Mouse (Mus musculus) cerebellum, postnatal 36 days (tissue): Measurements from ENCODE around the gene Celf2.
A peak's percentile ranks its signal among the peaks of the same experiment; 100 is the strongest.

ENCODE experiments used
- DNase-seq, 2 experiments: peaks; one replicate each; pipeline ENCODE4 v3.0.0; 2021 to 2022; ENCODE audit warnings: mixed read lengths in 2 of 2

The Celf2 gene

GRCm38 (mm10) chr2:6648877-6649276 is 860.5 kb downstream of the Celf2 start:
- DNase-seq = no peak

GRCm38 (mm10) chr2:6647028-6647427 is 862.3 kb downstream of the Celf2 start:
- no peak for DNase-seq

- DNase-seq = no peak
Measured at GRCm38 (mm10) chr2:6646325-6646724, 863.0 kb downstream of the Celf2 start.

- no peak for DNase-seq
Measured at GRCm38 (mm10) chr2:6642222-6642850, 867.0 kb downstream of the Celf2 start.

- DNase-seq = no peak
Measured at GRCm38 (mm10) chr2:6639370-6639769, 870.0 kb downstream of the Celf2 start.

- no peak for DNase-seq
Measured at GRCm38 (mm10) chr2:6637147-6637546, 872.2 kb downstream of the Celf2 start.

GRCm38 (mm10) chr2:6634899-6635298 is 874.5 kb downstream of the Celf2 start:
- DNase-seq = no peak

GRCm38 (mm10) chr2:6633115-6633514 is 876.2 kb downstream of the Celf2 start:
- no peak for DNase-seq

- DNase-seq = no peak
Measured at GRCm38 (mm10) chr2:6623802-6624201, 885.6 kb downstream of the Celf2 start.

- DNase-seq = no peak
Measured at GRCm38 (mm10) chr2:6622082-6622481, 887.3 kb downstream of the Celf2 start.

GRCm38 (mm10) chr2:6618856-6619255 is 890.5 kb downstream of the Celf2 start:
- no peak for DNase-seq

- no peak for DNase-seq
Measured at GRCm38 (mm10) chr2:6618450-6618849, 890.9 kb downstream of the Celf2 start.

- no peak for DNase-seq
Measured at GRCm38 (mm10) chr2:6604347-6604746, 905.0 kb downstream of the Celf2 start.

GRCm38 (mm10) chr2:6603880-6604279 is 905.5 kb downstream of the Celf2 start:
- DNase-seq = no peak

GRCm38 (mm10) chr2:6602163-6602562 is 907.2 kb downstream of the Celf2 start:
- DNase-seq = no peak

- no peak for DNase-seq
Measured at GRCm38 (mm10) chr2:6598879-6599167, 910.5 kb downstream of the Celf2 start.

GRCm38 (mm10) chr2:6598124-6598878 is 911.1 kb downstream of the Celf2 start:
- DNase-seq = no peak

GRCm38 (mm10) chr2:6594736-6595135 is 914.6 kb downstream of the Celf2 start:
- peak; percentile 30 to 31 for DNase-seq

- no peak for DNase-seq
Measured at GRCm38 (mm10) chr2:6594160-6594559, 915.2 kb downstream of the Celf2 start.

GRCm38 (mm10) chr2:6593739-6594138 is 915.6 kb downstream of the Celf2 start:
- DNase-seq = no peak

GRCm38 (mm10) chr2:6586122-6586681 is 923.2 kb downstream of the Celf2 start:
- no peak for DNase-seq

- no peak for DNase-seq
Measured at GRCm38 (mm10) chr2:6585069-6585754, 924.2 kb downstream of the Celf2 start.

GRCm38 (mm10) chr2:6582711-6583110 is 926.7 kb downstream of the Celf2 start:
- DNase-seq = no peak

- no peak for DNase-seq
Measured at GRCm38 (mm10) chr2:6580066-6580465, 929.3 kb downstream of the Celf2 start.
